In genomic region chr7:45333431-45333982, GRCm38 (mm10) we compare ENCODE assay signal across 8 mouse cellular contexts. TPM values are rescaled to one million over a fixed set of nuclear protein-coding genes. Genes with fewer than 3 reads are reported as not detected.
DNase-seq lines count a peak whose midpoint lies in the region.

TSS of gene Trpm4 (minus strand) at chr7:45333780.

- peak within 1 kb of the TSS; percentile 80 for H3K4me3 ChIP-seq in hindbrain, embryonic 10.5 days

- peaks cover 53% of the 10 kb centered on the region for H3K4me1 ChIP-seq in hindbrain, embryonic 10.5 days (replicated peaks)

- no peaks in the 10 kb centered on the region for H3K36me3 ChIP-seq in hindbrain, embryonic 10.5 days

- DNase-seq in MN1 (ENCODE audit: low spot score): peak; percentile 68
- DNase-seq in cerebellum, adult 9-10 months: peak; percentile 53
- DNase-seq in frontal cortex, postnatal 10 days (ENCODE audit: low spot score in 2 of 2): peak; percentile 71 to 78
- peak; percentile 81 for DNase-seq in hindbrain, embryonic 10.5 days (ENCODE audit: low spot score)
- DNase-seq in layer of hippocampus, postnatal 14 days (ENCODE audit: low spot score in 2 of 2): peak; percentile 73 to 78
- DNase-seq in lung, postnatal 25 days (ENCODE audit: low spot score): peak; percentile 92
- peak; percentile 77 for DNase-seq in retina, embryonic 14.5 days (ENCODE audit: low spot score)
- DNase-seq in urinary bladder, adult 18-20 months (ENCODE audit: low spot score in 2 of 2): peak; percentile 89 to 96

- H3K9me3 ChIP-seq in hindbrain, embryonic 10.5 days: no peaks in the 10 kb centered on the region

- H3K27ac ChIP-seq in hindbrain, embryonic 10.5 days: peak within 1 kb of the TSS; percentile 89

- peaks cover 49% of the 10 kb centered on the region for H3K27me3 ChIP-seq in hindbrain, embryonic 10.5 days (ENCODE audit: insufficient read depth, poor library complexity, severe bottlenecking)

- WGBS in hindbrain, embryonic 10.5 days: under 1% methylated on average over 38 of the region's 38 CpGs

RNA-seq across cellular contexts. Expression of gene Trpm4, which starts in this region (rescaled TPM):
- polyA plus RNA-seq in hindbrain, embryonic 10.5 days (2016; fragmentation: Nextera tagmentation; extraction: Ambion mirVana): 10.5 and 12.5 TPM in 2 replicates
- 10 to 100 TPM; 14.8 to 15.5 TPM for total RNA-seq in layer of hippocampus, postnatal 14 days (2021)

Comparison
In these comparisons a context has a peak if more than half of its experiments do, and no peak if none do; other contexts are left out.
1. Peak in every context shown above with its lines: DNase-seq, H3K4me3 ChIP-seq and H3K27ac ChIP-seq.